Mouse (Mus musculus) WW6 (cell line): Measurements from ENCODE around the gene AL607142.1.

Source experiments
- DNase-seq: peaks from one replicate; pipeline ENCODE4 v3.0.0-alpha.2; 2013; ENCODE audit warnings: low read depth, low spot score

AL607142.1 gene

DNA sequence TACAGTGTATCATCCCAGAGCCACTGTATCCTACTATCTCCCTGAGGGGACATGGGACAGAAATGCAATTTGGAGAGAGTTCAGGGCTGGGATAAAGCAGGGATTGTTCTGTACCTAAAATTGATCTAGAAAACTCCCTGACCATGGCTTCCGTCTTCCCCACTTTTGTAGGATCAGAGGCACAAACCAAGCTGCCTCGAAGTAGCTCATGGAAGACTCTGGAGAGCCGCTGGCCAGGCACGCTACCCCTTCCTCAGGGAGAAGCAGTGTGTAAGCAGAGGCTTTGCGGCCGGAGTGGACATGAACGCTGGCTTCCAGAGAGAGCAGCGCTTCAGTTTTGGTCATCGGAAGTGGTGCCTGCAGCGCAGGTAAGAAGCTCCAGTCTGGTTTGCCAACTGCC is at the start of gene AL607142.1:
AL607142.1 (plus strand) TSS at position 301 of the 400 bp plus-strand sequence.
- no peak for DNase-seq

DNA sequence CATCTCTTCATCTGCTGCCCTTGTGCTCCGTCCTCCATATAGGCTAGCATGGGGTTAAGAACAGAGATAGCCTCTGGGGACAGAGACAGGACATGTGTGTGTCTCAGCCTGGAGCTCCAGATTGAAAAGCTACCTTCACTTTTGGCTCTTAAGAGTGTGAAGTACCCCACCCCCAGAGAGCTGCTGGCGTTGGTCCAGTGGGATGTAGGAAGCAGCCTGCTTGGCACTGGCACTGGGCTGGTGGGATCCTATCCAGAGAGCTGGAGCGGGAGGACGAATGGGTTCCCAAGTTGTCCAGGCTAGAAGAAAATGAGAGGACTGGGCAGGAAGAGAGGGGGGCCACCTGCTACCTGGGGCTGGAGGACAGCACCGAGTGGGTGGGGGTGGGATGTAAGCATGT is 46.4 kb upstream of the AL607142.1 start:
- DNase-seq, result no peak

DNA sequence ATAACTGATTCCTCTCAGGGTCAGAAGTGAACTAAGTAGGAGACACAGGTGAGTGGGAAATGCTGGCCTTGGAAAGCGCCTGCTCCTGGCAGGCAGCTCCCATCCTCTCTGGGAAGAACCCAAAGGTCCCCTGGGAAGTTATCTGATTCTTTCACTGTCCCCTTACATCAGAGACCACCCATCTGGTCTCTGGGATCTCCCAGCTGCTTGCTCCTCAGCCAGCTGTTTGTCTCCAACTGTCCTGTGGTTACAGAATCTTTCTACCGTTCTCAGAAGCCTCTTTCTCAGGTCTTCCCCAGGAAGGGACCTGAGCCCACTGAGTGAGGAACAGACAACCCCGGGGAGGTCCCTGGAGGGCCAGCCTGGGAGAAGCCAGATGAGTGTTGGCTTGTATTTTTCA is 42.4 kb upstream of the AL607142.1 start:
- DNase-seq, result no peak

DNA sequence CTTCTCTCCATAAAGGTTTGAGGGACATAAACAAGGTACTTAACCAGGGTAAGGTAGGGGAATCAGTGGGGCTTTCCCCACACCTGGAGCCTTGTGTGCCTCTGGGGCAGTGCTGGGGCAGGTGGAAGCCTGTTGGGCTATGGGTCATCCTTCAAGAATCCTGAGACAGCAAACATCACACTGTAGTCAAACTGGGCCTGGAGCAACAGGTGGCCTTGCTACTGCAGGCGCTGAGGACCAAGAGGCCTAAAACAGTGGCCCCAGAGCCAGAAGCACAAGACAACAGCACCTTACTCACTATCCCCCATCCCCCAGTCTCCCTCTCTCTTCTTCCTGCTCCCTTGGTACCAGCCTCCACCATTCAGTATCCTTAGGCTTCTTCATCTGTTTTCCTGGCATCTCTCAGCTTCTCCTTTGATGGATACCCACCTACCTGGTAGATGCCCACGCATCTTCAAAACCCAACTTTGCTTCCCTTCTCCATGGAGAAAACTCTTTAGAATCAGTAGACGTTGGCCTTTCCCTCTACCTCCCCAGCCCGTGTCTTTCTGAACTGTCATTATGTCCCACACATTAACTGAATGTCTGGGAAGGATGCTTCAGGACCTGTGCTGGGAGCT is 41.5 kb upstream of the AL607142.1 start:
- DNase-seq, result no peak

DNA sequence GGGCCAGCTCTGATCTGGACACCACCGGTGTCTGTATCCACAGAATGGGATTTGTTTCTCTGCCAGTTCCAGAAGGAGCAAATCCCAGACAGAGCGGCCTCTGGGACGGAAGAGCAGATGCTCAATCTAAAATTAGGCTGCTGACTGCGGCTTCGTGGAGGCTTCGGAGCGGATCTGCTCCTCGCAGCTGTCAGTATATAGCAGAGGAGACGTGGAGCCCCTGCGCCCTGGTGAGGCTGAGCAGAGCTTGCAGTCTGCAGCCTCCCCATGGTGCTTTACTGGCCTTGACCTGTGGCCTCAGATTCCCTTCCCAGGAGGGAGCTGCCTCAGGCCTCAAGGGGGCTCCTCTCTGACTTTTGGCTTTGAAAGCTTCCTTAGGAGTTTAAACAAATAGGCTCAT is 40.7 kb upstream of the AL607142.1 start:
- DNase-seq, result no peak

DNA sequence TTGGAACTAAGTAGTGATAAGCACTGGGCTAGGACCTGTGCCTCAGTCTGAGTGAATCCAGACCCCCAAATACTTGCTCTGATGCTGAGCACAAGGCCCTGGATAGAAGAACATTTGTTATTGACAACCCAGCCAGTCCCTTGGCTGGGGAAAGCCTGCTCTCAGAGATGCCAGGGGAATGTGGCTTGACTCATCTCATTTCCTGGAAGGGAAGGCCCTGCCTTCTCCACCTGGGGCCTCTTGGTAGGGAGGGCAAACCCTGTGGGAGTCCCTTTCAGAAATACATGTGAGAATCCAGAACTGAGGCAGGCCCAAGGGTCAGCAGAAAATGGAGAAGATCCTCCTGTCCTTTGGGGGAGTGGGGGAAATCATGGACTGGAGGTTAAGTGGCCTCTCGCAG is 37.1 kb upstream of the AL607142.1 start:
- no peak for DNase-seq

DNA sequence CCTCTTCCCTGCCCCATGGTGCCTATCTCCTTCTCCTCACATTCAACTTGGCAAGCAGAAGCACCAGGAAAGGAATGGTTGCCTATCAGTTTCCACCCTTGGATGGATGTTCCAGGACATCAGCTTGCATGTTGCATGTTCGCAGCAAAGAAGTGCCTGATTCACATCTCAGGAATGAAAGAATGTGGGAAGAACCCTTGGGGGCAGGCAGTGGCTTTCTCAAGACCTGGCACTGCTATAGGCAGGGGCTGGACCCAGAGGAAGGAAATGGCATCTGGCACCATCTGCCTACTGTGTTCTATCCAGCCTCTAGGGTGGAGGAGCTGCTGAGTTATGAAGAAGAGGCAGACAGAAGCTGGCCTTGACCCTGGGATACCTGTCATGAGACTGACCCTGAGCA is 34.9 kb upstream of the AL607142.1 start:
- no peak for DNase-seq

DNA sequence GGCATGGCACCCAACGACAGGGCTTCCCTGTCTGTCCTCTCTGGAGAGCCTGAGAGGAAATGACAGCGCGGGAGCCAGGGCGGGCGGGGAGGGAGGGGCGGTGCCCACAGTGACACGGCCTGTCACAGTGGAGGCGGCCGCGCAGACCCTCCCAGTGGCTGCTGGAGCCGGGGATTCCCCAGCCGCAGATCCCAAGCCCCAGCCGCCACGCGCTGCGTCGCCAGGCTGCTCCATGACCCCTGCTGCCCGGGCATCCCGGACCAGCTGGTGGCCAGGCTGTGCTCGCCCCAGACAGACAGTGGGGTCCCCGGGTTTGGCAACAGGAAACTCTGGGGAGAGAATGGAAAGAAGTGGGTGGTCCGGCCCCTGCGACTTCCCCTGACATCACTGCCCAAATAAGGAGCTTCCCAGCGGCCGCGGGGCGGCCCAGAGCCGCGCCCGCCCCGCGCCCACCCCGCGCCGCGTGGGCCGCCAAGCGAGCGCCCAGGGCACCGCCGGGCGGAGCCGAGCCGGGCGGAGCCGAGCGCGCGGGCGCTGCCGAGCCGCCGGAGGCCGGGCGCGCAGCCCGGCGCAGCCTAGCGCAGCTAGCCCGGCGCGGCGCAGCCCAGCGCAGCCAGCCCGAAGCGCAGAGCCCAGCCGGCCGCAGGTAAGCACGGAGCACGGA is 32.3 kb upstream of the AL607142.1 start:
- no peak for DNase-seq

DNA sequence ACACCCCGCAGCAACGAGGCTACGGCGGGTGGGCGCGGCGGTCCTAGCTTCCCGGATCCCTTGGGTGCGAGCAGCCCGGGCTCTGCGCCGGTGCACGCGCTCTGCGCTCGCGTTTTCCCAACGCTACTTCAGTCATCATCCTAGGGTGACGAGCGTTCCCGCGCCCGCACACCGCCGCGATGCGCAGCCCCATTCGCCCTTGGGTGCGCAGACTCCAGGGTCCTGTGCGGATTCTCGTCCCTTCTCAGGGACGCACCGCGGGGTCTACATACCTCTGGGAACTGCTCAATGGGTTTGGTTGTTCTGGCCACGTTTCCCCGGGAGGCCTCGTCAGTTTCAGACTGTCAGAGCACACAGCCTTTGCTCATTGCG is 31.8 kb upstream of the AL607142.1 start:
- DNase-seq, result no peak

DNA sequence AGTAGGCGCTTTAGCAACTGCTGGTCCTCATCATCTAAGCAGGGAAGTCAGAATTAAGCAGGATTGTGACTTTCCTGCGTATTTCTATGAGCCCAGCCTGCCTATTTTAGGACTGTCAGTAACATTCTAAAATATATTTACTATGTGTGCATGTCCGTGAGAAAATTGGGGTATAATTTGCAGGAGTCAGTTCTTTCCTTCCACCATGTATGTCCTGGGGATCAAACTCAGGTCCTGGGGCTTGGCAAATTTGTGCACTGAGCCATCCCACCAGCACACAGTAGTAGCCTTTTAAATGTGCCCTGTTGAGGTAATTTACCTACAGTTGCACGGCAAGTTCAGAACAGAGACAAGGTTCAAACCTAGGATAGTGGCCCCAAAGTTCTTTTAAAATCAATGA is 28.5 kb upstream of the AL607142.1 start:
- no peak for DNase-seq

DNA sequence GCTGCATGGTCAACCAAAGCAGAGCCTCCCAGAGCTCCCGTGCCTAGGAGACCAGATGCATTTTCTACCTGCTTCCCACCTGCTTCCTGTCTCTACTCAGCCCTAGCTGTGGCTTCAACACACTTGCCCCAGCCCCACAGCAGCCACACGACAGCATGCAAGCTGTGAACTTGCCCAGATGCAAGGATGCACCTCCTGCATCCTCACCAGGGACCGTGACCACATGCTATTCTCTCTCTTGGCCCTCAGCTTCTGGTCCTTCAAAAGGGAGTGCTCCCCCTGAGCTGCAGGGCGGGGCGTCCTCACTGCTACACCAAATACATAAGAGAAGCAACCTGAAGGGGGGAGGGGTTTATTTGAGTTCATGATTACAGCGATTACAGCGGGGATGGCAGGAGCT is 27.8 kb upstream of the AL607142.1 start:
- no peak for DNase-seq

DNA sequence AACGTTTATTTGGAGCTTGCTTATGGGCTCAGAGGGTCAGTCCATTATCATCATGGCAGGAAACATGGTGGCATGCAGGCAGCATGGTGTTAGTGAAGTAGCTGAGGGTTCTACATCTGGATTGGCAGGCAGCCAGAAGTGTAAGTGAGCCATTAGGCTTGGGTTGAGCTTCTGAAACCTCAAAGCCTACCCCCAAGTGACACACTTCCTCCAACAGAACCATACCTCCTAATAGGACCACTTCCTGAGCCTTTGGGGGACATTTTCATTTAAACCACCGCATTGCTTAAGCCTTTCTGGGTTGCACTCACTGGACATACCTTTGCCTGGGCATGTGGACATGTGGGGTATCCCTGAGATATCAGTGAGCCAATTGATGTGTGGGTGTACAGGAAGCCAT is 23.3 kb upstream of the AL607142.1 start:
- no peak for DNase-seq

DNA sequence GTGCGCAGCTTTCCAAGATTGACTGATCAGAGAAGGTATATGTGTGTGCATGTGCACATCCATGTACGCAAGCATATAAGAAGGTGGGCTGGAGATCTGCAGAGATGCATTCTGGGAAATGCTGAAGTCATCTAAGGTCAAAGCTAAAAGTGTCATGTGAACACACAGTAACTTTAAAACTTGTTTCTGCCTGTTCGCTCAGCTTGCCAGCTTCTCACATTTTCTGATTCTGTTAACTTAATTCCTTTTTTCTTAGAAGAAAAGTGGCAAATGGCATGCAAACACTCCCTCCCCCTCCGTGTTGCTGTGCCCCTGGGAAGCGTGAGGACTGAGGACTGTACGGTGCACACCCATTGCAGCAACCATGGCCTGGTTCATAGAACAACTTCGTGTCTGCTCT is 22.3 kb upstream of the AL607142.1 start:
- no peak for DNase-seq

DNA sequence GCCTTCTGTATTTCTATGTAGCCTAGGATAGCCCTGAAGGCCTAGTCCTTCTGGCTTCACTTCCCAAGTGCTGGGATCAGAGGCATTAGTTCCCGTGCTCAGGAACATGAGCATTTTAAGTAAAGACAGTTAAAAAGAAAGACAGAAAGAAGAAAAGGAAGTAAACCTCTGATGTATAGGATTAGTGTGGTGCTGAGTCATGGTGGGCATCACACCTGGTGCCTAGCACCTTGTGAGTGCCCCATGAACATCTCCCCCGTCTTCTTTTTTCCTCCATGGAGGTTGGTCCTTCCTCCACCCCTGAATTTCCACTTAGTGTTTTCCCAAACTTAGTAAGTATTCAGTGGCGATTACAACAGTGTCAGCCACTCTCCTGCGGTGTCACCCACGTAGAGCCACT is 20.2 kb upstream of the AL607142.1 start:
- DNase-seq, result no peak

DNA sequence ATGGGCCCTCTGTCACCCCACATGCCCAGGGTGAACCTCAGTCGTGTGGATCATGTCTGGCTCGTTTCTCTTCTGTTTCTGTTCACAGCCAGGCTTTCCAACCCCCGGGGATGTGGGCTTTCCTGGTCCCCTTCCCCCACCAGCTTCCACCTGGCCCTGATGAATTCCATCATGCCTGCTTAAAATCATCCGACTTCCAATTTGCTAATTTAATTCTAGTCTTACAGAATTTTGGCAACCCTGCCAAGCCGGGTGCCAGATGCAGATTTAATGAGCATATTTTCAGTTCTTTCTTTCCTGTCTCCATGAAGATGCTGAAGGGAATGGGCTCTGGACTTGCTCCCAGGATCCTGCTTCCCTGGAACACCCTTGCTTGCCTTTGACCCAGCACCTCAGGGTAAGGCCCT is 19.7 kb upstream of the AL607142.1 start:
- DNase-seq, result no peak

DNA sequence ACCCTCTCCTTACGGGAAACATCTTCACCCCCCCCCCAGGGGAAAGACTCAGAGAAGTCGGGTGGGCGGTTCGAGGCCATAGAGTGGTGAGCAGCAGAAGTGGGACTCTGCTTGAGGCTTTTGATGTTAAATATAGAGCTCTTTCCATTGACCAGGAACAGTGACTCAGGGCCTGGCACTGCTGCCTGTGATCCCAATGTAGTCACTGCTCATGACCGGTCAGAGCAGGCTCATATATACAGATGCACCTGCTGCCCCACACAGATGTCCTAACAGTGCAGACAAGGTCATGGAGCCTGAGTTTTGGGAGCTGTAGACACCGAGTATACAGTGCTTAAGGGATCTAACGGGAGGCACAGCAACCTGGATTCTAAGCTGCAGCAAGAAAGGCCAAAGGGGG is 18.9 kb upstream of the AL607142.1 start:
- no peak for DNase-seq

DNA sequence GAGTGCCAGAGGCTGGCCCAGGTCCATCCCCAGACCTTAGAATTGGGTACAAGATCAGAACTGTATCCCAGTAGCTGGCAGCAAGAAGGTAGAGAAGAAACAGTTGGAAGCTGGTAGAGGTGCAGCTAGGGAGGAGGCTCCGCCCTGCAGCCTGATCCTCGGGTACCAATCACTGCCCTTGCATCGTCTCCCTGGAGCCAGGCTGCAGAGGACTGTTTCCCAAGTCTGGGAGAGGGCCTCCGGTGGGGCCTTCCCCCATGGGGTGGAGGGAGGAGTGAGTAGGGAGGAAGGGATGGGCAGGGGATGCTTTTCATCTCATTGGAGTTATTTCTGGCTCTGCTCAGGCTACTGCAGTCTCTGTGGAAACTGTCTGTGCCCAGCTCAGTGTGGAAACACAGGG is 17.7 kb upstream of the AL607142.1 start:
- DNase-seq, result no peak

DNA sequence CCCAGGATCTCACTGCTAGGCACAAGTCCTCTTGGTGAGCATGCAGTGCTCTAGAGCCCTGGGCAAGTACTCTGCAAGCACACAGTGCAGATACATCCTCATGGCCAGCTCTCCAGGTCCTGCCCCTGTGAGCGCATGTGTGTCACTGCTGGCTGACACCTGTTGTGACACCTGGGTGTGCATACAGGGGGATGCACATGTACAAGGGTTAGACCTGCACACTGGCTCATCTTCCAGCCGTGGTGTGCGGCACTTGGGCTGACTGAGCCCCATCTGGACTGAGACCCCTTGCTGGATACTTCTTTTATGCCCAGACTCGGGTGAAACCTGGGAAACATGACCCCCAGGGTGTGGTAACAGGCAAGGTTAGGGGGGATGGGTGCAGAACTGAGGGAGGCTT is 16.5 kb upstream of the AL607142.1 start:
- no peak for DNase-seq

DNA sequence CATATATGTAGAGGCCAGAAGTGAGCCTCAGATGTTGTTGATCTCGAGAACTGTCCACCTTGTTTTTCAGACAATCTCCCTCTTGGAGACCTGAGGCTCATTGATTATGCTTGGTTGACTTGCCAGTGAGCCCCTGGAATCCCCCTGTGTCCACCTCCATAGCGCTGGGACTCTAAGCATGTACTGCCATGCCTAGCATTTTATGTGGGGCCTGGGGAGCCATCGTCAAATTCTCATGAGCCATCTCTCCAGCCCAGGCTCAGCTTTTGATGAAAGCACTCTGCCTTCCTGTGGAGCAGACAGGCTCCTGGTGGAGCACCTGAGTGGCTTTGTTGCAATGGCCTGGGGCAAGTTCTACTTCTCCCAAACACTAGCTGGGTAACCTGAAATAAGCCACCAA is 14.9 kb upstream of the AL607142.1 start:
- no peak for DNase-seq

DNA sequence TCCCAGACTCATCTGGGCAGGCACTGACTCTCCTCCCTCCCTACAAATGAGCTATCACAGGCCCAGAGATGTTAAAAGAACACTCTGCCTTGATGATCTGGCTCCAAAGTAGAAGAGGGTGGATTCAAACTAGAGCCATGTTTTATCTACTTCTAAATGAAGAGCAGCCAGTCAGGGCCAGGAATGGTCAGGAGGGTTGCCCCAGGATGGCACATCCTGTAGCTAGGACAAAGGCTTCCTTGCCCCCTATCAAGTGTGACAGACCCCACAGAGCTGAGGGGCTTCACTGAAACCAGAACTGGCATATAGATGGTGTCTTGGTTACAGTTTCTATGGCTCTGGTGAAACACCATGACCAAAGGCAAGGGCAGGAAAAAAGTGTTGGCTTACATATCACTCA is 12.3 kb upstream of the AL607142.1 start:
- DNase-seq, result no peak

DNA sequence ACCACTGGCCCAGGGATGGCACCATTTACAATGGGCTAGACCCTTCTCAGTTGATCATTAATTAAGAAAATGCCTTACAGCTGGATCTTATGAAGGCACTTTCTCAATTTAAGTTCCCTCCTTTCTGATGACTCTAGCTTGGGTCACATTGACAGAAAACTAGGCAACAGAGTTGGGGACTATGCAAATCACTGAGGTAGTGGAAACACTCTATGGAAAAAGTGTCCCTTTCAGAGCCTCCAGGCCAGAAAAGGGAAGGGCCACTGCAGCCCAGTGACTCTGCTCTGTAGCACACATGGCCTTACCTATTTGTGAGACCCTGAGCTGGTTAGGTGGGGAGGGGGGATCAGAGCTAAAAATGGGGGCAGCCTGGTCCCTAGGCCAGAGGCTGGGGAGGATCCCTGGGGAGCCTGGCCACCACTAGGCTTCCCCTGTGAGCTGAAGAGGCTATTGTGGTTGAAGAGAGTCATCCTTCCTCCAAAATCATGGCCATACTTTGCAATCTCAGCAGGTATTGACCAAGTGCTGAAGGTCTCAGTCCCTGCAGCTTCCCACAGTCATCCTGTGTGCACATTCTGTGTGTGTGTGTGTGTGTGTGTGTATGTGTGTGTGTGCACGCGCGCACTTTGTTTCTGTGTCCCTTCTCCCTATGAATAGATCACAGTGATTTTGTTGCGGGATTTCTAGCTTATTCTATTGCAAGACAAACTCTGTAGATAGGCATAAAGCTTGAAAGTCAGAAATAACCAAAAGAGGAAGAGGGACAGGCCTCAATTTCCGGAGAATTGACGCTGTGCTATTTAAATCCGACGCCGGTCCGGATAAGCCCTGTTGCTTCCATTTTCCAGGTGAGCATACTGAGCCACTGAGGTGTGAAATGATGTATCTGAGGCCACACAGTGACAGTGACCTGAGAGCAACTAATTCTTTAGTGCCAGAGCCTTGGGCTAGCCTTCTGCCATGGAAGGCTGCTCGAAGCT is 11.5 kb upstream of the AL607142.1 start:
- DNase-seq, result no peak

DNA sequence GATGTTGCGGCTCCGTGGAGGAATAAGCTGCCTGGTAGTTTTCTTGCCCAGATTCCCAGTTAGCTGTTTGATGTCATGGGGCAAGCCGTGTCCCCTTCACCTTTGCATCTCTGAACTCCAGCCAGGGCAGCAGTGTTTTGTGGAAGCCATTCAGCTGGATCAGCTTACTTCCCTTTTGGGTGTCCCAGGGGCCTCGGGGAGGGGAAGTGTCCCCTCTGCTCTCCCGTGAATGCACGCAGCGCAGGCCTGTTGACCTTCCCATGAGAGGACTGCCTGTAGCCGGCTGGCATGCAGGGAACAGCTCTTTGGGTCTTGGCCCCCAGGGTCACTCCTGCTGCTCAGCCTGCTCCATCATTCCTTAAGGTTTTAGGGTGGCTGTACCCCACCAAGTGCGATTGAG is 10.7 kb upstream of the AL607142.1 start:
- no peak for DNase-seq

DNA sequence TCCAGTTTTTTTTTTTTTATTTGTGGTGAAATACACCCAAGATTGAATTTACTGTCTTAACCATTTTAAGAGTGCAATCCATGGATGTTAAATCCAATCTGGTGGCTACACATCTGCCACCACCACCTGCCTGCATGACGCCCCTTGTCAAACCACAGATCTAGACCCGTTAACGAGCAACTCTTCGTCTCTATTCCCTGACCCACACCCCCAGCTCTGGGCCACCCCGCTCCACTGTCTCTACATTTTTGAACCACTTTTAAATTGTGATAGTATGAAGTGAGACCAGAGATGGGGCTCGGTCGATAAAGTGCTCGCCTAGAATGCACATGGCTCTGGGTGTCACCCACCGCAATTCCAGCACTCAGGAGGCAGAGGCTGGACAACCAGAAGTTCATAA is 8.3 kb upstream of the AL607142.1 start:
- no peak for DNase-seq
